Mouse (Mus musculus) right cerebral cortex, postnatal 10 days (tissue): ENCODE data around the gene Il31.

Source experiments
- DNase-seq, 2 experiments: peaks; one replicate each; pipeline ENCODE4 v3.0.0; 2021; ENCODE audit warnings: low spot score in 2 of 2

The Il31 gene

DNA sequence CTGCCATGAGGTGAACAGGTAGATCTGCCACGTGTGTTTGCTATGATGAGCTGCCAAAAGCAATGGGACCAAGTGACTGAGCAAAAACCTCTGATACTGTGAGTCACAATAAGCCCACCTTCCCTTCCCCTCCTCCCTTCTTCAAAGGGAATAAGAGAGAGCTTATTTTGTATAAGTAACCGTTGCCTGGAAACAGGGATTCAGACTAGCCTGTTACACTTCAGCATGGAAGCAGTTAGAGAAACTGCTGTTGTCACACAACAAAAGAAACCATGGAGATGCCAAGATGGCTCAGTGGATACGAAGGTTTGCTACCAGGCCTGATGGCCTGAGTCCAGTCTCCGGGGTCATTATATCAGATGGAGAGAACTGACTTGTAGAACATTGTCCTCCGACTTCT is 15.5 kb downstream of the Il31 start:
- no peak for DNase-seq

DNA sequence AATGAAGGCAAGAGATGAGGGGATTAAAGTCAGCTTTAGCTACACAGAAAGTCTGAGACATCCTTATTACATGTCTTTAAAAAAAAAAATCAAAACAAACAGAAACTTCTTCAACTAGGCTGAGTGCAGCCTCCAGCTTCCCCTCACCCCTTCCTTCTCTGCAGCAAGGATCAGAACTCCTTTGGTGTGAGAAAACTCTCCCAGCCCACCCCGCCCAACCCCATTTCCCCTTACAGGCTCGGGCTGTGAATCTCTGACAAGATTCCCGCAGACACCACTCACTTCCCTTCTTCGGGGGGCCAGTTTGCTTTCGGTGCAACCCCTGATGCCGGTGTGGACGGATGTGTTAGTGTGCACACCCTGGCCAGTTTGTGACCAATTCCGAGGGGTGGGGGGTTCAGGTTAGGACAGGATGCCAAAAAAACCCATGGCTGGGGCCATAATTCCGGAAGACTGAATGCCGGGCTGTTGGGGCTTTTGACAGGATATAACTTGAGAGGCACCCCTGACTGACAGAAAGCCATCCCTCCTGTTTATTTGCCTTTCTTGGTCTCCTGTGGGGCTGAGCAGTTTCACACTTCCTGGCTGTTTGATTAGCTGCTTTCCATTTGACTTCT is 18.4 kb downstream of the Il31 start:
- no peak for DNase-seq

DNA sequence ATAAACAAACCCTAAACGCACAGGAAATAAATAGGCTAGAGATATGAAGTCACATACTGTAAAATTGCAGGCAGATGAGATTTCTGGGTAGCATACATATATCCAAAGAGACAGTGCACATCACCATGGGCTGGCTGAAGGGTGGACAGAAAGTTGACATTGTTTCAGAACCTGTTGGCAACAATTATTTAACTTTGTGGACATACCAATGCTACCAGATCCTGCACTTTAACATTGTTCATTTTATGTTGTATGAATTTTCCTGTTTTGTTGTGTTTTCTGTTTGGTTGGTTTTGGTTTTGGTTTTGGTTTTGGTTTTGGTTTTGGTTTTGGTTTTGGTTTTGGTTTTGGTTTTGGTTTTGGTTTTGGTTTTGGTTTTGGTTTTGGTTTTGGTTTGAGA is 24.7 kb downstream of the Il31 start:
- no peak for DNase-seq

DNA sequence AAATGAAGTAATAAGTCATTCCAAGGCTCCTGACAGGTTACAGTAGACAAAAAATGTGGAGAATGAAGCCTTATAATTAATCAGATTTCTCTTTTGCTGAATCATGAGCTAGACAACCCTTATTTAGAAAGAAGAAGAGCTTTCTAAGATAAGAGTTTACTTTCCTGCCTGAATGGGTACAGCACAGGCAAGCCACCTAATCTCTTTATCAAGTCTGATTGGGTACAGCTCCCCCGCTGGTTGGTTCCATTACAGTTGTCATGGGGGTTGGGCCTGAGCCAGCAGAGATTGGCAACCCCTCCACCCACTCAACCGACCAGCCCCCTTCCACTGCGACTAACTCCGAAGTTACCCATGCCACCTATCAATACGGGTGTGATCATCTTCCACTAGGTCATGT is 27.9 kb downstream of the Il31 start:
- DNase-seq, result no peak

DNA sequence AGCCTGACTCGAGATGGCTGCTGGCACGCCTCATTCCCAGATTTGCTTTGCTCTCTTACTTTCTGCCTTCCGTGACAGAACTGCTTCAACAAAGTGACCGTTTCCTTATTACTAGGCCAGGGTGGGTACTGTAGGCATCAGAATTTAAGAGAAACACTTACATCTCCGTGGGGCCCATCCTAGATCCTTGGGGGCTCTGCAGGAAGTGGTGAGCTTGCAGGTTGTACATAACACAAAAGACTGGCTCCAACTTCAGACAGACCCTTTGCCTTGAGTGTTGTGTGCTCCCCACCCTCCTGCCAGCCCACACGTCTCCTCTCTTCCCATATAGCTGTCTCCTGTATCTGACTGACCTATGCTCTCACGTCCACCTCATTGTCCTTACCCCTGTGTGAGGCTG is 37.4 kb downstream of the Il31 start:
- DNase-seq, result no peak

DNA sequence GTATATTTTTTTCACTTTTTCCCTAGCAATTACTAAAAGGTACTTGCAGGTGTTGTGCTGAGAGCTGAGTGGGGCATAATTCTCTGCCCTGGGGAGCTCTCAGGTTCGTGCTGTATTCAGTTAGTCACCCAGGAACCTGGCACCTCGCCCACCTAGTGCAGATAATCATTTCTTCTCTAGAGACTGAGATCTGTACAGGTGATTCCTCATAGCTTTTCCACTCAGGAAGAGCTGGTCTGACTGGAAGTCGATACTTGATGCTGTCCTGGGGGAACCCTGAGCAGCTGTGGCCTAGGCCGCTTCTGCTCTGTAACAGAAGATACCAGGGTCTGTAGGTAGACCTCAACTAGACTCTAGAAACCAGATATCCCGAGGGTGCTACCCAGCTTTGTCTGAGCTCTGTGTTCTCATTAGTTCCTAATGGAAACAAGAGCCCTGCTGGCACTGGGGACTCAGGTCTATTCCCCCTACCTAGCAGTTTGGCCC is 44.4 kb downstream of the Il31 start:
- DNase-seq, result no peak

DNA sequence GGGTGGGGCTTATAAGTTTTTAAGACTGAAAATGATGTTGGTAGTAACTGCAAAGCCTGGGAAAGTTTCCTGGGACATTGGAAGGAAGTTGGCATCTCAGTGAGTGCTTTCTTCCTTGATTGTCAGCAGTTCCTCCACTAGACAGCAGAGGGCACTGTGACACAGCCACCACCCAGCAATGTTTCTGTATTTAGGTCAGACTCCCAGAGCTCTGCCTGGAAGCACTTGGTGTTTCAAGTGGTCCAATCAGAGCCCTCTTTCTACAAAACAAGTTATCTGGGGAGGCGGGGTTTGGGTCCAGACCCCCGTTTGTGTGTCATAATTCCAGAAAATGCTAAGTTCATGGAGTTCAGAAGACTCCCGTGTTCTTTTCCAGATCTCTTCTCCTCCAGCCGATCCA is 45.2 kb downstream of the Il31 start:
- DNase-seq, result peak; percentile 82 to 85

DNA sequence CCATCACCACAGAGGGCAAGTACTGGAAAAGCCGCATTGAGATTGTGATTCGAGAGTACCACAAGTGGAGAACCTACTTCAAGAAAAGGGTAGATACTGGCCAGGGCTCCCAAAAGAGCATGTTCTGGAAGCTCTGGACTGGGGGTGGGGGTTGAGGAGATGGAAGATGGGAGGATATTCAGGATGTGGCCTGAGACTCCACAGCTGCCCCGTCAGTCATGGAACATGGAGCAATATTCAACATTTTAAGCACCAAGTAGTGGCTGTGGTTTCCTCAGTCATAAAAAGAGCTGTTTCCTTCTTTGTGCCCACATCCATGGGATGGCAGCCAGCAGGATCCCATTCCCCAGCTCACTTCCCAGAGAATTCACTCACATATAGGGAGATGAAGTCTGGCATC is 47.0 kb downstream of the Il31 start:
- DNase-seq, result no peak

DNA sequence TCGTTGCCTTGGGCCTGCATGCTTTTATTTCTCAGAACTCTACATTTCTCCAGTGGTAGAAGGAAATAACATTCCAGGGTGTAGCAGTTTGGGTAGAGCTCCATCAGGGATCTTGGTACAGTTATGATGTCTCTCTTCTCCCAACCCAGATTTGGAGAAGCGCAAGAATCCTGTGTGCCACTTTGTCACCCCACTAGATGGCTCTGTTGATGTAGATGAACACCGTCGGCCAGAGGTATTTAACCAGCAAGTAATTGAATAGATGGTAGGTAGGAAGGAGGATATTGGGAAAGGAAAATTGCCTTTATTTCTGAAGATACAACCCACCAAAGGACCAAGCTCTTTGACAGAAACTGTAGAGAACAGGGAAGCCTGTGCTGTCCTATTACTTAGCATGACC is 48.6 kb downstream of the Il31 start:
- DNase-seq, result no peak

DNA sequence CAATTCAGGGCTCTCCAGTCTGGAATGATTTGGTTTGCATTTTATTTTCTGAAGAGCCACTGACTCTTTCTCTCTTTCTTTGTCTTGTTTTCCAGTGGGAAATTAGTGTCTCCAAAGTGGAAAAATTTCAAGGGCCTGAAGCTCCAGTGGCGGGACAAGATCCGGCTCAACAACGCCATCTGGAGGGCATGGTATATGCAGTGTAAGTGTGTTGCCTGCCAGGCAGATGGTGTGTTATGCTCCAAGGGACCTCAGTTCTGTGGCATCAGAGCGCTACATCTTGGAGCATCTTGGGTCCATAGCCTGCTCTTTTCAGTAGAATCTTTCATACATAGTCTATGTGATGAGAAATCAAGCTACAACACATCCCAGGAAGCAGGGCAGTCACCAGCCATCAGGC is 49.3 kb downstream of the Il31 start:
- DNase-seq, result peak in 1 of 2 experiments; percentile 52

DNA sequence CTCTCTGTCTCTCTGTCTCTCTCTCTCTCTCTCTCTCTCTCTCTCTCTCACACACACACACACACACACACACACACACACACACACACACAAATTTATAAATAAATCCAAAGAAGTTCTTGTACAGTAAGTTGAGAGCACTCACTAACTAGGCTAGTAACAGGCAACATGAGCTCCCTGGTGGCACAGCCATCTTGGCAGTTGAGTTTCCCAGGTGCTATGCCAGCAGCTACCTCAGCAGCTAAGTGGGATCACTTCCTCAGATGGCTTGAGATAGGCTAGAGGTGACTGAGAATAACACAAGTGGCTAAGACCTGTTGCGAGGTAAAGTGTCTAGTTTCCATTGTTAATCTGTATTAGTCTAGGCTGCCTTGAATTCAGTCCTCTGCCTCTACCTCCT is 50.0 kb downstream of the Il31 start:
- DNase-seq, result no peak

DNA sequence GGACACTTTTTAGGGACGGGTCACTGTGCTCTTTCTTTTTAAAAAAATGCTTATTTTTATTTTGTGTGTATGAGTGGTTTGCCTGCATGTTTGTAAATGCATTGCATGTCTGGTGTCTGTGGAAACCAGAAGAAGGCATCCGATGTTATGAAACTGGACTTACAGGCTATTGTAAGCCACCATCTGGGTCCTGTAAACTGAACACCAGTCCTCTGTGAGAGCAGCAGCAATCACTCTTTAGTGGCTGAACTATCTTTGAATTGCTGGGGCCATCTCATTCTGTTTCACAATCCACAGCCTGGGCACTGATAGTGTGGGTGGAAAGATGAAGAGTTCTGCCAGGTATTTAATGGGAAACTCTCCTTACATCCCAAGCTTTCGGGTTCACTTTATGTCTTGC is 50.9 kb downstream of the Il31 start:
- DNase-seq, result no peak

DNA sequence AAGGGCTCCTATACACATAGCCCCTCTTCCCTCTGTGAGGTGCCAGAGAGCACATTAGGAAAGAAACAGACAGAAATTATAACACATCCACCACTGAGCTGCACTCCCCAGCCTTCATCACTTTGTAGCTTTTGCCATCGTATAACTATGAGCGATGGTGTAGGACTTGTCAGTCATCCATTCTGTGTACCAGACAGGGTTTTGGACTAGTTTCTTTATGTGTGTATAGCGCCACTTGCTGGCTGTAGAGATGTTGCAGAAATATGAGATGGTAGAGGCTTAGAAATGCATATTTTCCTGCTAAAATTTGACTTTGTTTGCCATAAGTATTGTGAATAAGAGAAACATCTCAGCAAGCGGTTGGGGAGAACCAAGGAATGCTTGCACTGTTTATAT is 52.5 kb downstream of the Il31 start:
- DNase-seq, result peak; percentile 60 to 66

DNA sequence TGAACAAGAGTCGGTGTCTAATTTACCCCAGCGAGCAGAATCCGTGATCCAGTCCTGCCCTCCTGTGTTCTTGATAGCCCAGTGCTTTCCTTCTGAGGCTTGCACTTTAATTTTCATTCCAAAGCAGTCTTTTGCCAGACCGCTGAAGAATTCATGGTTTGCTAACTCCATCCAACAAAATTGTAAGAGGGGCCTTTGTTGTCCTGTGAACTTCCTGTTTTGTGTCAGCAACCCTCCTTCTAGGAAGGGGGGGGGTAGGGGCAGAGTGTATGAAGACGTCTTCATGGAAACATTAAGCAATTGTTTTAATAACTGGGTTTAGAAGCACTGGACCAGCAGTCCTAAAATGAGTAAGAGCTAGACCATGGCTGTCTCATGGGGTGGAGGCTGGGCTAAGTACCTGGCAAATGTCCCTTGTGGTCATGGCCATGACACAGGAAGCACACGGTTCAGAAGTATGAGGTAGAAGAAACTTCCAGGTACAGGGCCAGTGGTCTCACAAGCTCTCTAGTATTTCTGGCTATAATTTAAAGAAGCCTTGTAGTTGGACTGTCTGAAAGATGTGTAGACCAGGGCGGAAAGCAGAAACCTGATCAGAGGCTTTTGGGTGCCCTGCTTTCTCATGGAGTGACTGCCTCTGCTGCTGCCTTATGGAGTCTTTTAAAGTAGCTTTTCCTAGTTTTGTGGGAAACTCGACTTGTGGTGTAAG is 53.1 kb downstream of the Il31 start:
- DNase-seq, result no peak

DNA sequence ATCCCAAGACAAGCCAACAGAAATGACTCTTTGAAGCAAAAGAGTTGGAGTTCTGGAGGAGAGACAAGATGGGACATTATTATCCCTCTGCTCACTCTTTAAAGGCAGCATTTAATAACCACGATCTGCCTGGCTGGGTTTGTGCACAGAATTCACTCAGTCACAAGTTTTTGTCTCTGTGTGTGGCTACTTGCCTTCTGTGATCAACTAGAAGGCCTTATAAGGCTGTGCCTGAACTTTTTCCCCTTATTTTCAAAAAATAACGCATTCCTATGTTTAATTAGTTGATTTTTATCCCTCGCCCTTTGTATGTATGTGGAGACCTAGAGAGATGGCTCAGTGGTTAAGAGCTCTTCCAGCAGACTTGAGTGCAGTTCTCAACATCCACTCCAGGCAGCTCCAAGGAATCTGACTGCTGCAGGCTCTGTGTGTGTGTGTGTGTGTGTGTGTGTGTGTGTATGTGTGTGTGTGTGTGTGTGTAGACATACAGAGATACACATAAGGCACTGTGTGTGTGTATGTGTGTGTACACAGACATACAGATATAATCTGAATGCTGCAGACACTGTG is 56.9 kb downstream of the Il31 start:
- DNase-seq, result no peak

DNA sequence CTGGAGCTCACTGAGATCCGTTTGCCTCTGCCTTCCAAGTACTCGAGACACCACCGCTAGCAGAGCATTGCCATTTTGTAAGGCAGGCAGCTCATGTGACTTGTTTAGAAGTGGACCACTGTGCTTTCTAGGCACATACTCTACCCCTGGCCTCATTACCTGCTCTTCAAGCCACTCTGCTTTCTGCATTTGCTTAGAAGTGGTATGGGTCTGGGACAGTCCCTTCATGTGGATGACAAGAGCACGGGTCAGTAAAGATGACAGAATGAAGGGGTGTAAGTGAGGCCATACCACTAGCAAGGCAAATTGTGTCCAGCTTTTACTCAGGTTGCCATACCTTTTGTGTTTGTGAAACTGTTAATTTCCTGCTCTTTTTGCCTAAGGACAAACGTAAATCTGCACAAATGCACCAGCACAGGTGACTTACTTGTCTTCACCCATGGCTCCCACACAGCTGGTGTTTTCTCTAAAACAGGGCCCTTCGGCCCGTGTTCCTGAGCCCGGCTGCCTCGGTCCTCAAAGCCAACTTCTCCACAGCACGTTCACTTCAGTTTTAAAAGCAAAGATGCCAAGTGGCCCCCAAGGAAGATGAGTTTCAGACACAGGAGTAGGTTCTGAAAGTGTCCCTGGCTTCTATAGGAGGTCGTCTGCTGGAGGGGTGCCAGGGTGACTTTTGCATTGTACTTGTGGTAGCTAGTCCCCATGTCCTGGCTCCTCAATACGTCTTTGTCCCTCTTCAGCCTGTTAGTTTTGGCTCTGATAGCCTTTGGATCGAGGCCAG is 57.6 kb downstream of the Il31 start:
- peak; percentile 74 for DNase-seq
